Mouse (Mus musculus) regulatory T cell (primary cell): ENCODE data around the gene Tcf20.
"Not testable (repeated sequence)": the region's sequence is repeated elsewhere in the genome, so short reads cannot be mapped to it uniquely, and the experiment has no call there.

Experiments
- in situ Hi-C: fragments of 300-600 bp; cut with MboI, MseI; formaldehyde crosslinking; loops from one replicate; pipeline ENCODE4 v1.15.1; 2025; ENCODE audit warnings: high pct_unique_total_duplicates

The Tcf20 gene

GRCm38 (mm10) chr15:82810556-82810955, 177.1 kb downstream of the Tcf20 start:
- in situ Hi-C loops: no loop called here

- in situ Hi-C loops: loop anchor here (10.0 kb wide), 1 partner anchor 295 kb away; no protein-coding TSS in a partner anchor
These were observed 178.2 kb downstream of the Tcf20 start for GRCm38 (mm10) chr15:82809511-82809910.

- in situ Hi-C loops: loop anchor here (10.0 kb wide), 1 partner anchor 298 kb away; no protein-coding TSS in a partner anchor
These were observed 180.5 kb downstream of the Tcf20 start for GRCm38 (mm10) chr15:82806969-82807763.

- in situ Hi-C loops: loop anchor here (5.0 to 10.0 kb wide), 2 partner anchors 237 to 300 kb away; no protein-coding TSS in a partner anchor
These were observed 182.7 kb downstream of the Tcf20 start for GRCm38 (mm10) chr15:82804708-82805639.

- in situ Hi-C loops: no loop called here
These were observed 191.7 kb downstream of the Tcf20 start for GRCm38 (mm10) chr15:82795936-82796440.

GRCm38 (mm10) chr15:82794277-82794676, 193.4 kb downstream of the Tcf20 start, which contains the start of gene Cyp2d26:
Gene Cyp2d26 (minus strand): TSS chr15:82794294.
- in situ Hi-C loops: no loop called here

- in situ Hi-C loops: no loop called here
These were observed 193.8 kb downstream of the Tcf20 start for GRCm38 (mm10) chr15:82793868-82794267.

- in situ Hi-C loops: no loop called here
These were observed 194.2 kb downstream of the Tcf20 start for GRCm38 (mm10) chr15:82793454-82793853.

- in situ Hi-C loops: no loop called here
These were observed 195.1 kb downstream of the Tcf20 start for GRCm38 (mm10) chr15:82792566-82792965.

GRCm38 (mm10) chr15:82784581-82784980, 203.1 kb downstream of the Tcf20 start:
- in situ Hi-C loops: loop anchor here (10.0 kb wide), 2 partner anchors 330 to 1630 kb away; no protein-coding TSS in a partner anchor

- in situ Hi-C loops: loop anchor here (10.0 kb wide), 2 partner anchors 329 to 1631 kb away; no protein-coding TSS in a partner anchor
These were observed 203.9 kb downstream of the Tcf20 start for GRCm38 (mm10) chr15:82783800-82784199.

- in situ Hi-C loops: not testable (repeated sequence)
These were observed 209.8 kb downstream of the Tcf20 start for GRCm38 (mm10) chr15:82777856-82778255.

- in situ Hi-C loops: no loop called here
These were observed 221.7 kb downstream of the Tcf20 start for GRCm38 (mm10) chr15:82765943-82766342.

GRCm38 (mm10) chr15:82764881-82765280, 222.8 kb downstream of the Tcf20 start:
- in situ Hi-C loops: no loop called here

GRCm38 (mm10) chr15:82763631-82764420, 223.8 kb downstream of the Tcf20 start, which contains the start of gene Cyp2d40:
Gene Cyp2d40 (minus strand): TSS chr15:82764183.
- in situ Hi-C loops: no loop called here
